Mouse (Mus musculus) limb, embryonic 13.5 days (tissue): ENCODE measurements at regions not wholly inside any gene's neighbourhood (a gene's known extent, or its start where the extent isn't known, plus 50 kb on each side); places are given as distances from the start of the nearest gene placed in this dataset.

ENCODE experiments used
- ATAC-seq: fragments of 200-750 bp; cut with Nextera tagmentation; 2 replicates; pipeline ENCODE4 v1.8.0; 2017; ENCODE audit warnings: low read depth, moderate number of reproducible peaks, moderate TSS enrichment; ENCODE audit not compliant: low FRiP score
- H3K27ac ChIP-seq: fragments of 300-500 bp; sonication (generic); 2 replicates; pipeline ENCODE4 v1.5.1; 2015; ENCODE audit warnings: inconsistent platforms, mild to moderate bottlenecking, moderate library complexity
- H3K27me3 ChIP-seq: fragments of 300-500 bp; sonication (generic); 2 replicates; pipeline ENCODE4 v1.6.1; 2015; ENCODE audit warnings: mild to moderate bottlenecking, inconsistent platforms
- H3K36me3 ChIP-seq: fragments of 300-500 bp; sonication (generic); 2 replicates; pipeline ENCODE4 v1.6.1; 2015; ENCODE audit warnings: inconsistent platforms, mild to moderate bottlenecking, moderate library complexity
- H3K4me1 ChIP-seq: fragments of 300-500 bp; sonication (generic); 2 replicates; pipeline ENCODE4 v1.6.1; 2015; ENCODE audit warnings: inconsistent platforms
- H3K4me2 ChIP-seq: fragments of 300-500 bp; sonication (generic); replicated peaks from 2 replicates; pipeline ENCODE4 v1.6.1; 2015; ENCODE audit warnings: inconsistent platforms, mild to moderate bottlenecking, moderate library complexity
- H3K4me3 ChIP-seq: fragments of 300-500 bp; sonication (generic); 2 replicates; pipeline ENCODE4 v1.5.1; 2015; ENCODE audit warnings: moderate library complexity, mild to moderate bottlenecking, inconsistent platforms
- H3K9ac ChIP-seq: fragments of 300-500 bp; sonication (generic); 2 replicates; pipeline ENCODE4 v1.6.1; 2015; ENCODE audit warnings: mild to moderate bottlenecking, inconsistent platforms
- H3K9me3 ChIP-seq: fragments of 300-500 bp; sonication (generic); 2 replicates; pipeline ENCODE4 v1.6.1; 2016; ENCODE audit warnings: inconsistent platforms
- WGBS: fragments of 180-500 bp; shearing (Covaris S2); methylation state at CpG from one replicate; pipeline ENCODE4 v1.1.7; 2015; 5-methylcytosine and 5-hydroxymethylcytosine counted together

DNA sequence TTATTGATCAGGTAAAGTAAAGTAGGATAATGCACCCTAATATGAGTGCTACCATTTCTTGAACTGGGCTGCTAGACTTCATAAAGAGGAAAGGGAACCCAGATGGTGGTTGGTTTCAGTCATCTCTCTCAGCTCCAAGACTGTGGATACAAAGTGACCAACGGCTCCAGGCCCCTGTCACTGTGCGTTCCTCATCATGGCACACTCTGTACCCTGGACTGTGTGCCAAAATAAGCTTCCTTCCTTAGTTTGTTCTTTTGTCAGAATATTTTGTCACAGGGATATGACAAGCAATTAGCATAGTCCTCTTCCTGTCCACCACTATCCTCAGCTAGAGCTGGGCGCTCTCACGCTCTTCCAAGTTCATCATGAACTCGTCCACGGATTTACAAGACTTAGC, 620.9 kb downstream of the Tox3 start:
- H3K4me3 ChIP-seq = no peak overlapping the region
- no peak overlapping the region for H3K27ac ChIP-seq
- no peaks in the 10 kb centered on the region for H3K9me3 ChIP-seq
- no peak overlapping the region for H3K4me2 ChIP-seq
- no peak for ATAC-seq
- 94% methylated on average over 6 of the region's 6 CpGs for WGBS
- H3K27me3 ChIP-seq = peaks cover 5% of the 10 kb centered on the region; the same call in 1 of the 2 replicates
- H3K9ac ChIP-seq = no peak overlapping the region
- peaks cover 2% of the 10 kb centered on the region; the same call in 1 of the 2 replicates for H3K4me1 ChIP-seq
- no peaks in the 10 kb centered on the region for H3K36me3 ChIP-seq

DNA sequence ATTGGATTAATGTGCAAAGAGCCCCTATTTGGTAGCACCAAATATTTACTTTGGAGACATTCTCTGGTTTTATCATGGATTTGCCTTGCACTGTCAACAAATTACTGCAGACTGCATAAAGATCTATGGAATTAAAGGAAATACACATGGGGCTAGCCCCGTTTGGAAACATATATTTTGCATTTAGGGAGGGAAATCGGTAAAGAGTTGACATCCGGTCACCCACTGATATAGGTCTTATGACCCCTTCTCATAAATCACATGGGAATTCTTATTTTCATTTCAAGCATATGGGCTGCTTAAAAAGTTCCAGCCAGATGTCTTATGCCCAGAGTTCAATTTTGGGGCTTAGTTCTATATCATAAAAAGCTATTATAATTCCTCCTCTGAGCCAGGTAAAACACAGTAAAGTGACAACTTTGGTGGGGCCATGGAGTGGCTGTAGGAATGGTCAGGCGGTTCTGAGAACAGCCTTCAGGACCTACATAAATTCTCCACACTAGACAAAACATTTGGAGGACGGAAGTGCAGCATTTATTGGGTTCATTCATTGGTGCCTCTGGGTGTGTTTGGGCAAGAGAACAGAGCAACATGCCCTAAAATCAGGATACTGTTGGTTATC, 626.3 kb downstream of the Tox3 start:
- Histone ChIP-seq H3K4me2 (no peak overlapping the region), H3K4me3 (no peak overlapping the region), H3K27ac (no peak overlapping the region), H3K9ac (no peak overlapping the region), H3K9me3 (no peaks in the 10 kb centered on the region), H3K4me1 (peaks cover 15% of the 10 kb centered on the region), H3K36me3 (no peaks in the 10 kb centered on the region), H3K27me3 (0 out of 2 replicates have a peak, but pooled peaks cover 5% of the 10 kb centered on the region)
- no peak for ATAC-seq
- 42% methylated on average over 5 of the region's 5 CpGs for WGBS

DNA sequence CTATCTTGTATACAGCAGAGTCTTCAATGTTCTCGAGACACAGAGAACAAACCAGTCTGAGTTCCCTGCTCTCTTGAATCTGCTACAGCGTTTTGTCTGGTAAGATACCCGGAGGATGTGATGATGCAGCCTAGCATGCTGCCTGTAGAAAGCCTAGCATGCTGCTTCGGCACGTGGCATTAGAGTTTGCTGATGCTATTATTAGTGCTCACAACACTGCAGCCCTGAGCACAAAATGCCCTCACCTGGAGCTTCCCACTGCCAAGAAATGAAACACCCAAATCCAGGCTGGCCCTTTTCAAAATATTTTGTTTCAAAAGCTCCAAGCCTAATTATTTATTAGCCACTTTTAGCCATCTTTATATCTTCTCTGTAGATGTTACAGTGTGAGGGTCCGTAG, 634.3 kb downstream of the Tox3 start:
- ATAC-seq = no peak
- Histone ChIP-seq H3K27ac (no peak overlapping the region), H3K27me3 (0 out of 2 replicates have a peak, but pooled peaks cover 2% of the 10 kb centered on the region), H3K4me1 (no peaks in the 10 kb centered on the region), H3K36me3 (no peaks in the 10 kb centered on the region), H3K9me3 (no peaks in the 10 kb centered on the region), H3K4me3 (no peak overlapping the region), H3K9ac (no peak overlapping the region), H3K4me2 (no peak overlapping the region)
- 74% methylated on average over 6 of the region's 6 CpGs for WGBS

DNA sequence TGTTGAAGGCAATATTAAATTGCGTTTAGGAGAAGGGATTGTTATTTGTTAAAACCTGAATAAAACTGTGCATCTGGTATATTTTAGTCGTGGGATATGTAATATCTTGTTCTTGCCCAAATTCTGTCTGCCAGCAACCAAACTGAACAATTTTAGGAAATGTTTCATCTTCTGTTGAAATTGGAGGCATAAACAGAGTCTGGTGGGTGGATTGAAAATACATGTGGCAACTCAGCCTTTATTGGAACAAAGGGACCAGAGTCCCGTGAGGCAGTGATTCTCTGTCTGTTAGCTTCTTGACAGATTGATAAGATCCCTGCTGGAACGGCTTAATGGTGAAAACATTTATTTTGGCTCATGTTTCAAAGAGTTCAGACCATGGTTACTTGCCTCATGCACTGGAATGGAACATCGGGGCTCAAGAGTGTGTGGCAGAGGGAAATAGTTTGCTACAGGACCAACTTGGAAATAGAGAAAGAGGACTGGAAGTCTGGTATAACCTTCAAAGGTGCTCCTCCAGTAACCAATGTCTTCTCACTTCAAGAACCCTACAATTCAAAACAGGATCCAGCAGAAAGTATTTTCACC, 640.7 kb downstream of the Tox3 start:
- H3K27ac ChIP-seq = no peak overlapping the region
- ATAC-seq = no peak
- no peaks in the 10 kb centered on the region for H3K4me1 ChIP-seq
- H3K4me3 ChIP-seq = no peak overlapping the region
- no peaks in the 10 kb centered on the region for H3K9me3 ChIP-seq
- H3K4me2 ChIP-seq = no peak overlapping the region
- no peaks in the 10 kb centered on the region for H3K36me3 ChIP-seq
- no peak overlapping the region for H3K9ac ChIP-seq
- WGBS = 44% methylated on average over 5 of the region's 5 CpGs
- peaks cover 7% of the 10 kb centered on the region; the same call in 1 of the 2 replicates for H3K27me3 ChIP-seq

DNA sequence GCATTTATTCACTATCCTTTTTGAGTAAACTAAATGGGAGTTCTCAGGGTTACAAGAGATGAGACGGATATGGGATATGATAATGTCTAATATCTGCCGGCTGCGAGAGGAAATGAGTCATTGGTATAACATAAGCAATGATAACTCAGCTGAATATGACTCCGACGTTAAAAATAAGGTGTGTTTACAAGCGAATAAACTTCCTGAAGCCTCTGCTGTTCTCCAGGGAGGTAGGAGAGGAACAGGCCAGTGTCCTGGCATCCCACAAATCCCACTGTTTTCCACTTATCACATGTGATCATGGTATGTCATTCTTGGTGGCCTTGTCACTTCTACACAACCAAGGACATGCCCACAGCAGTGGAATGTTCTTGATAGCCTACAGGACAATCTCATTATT, 641.7 kb upstream of the Sall1 start:
- H3K36me3 ChIP-seq = no peaks in the 10 kb centered on the region
- H3K4me2 ChIP-seq = no peak overlapping the region
- H3K9ac ChIP-seq = no peak overlapping the region
- WGBS = 87% methylated on average over 6 of the region's 6 CpGs
- H3K27ac ChIP-seq = no peak overlapping the region
- no peak overlapping the region for H3K4me3 ChIP-seq
- ATAC-seq = no peak
- peaks cover 7% of the 10 kb centered on the region; the same call in 1 of the 2 replicates for H3K4me1 ChIP-seq
- H3K9me3 ChIP-seq = 0 out of 2 replicates have a peak, but pooled peaks cover 5% of the 10 kb centered on the region
- no peaks in the 10 kb centered on the region for H3K27me3 ChIP-seq

DNA sequence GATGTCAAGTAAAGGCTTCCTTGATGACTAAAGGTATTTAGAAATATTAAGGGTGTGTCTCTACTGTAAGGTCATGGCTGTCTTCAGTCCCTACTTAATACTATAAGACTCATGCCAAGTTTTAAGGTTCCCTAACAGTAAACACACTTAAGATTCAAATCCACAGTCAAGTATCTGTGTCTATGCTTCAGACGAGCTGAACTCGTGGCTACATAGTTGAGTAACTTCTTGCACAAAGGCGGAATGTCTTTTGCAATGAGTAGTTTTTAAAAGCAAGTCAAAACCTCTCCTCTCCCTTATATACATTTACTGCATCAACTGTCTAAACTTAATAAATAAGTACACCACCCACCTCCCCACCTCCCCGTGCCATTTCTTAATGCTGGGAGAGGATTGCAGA, 637.0 kb upstream of the Sall1 start:
- Histone ChIP-seq H3K4me2 (no peak overlapping the region), H3K36me3 (no peaks in the 10 kb centered on the region), H3K27ac (no peak overlapping the region), H3K4me1 (peaks cover 12% of the 10 kb centered on the region; the same call in 1 of the 2 replicates), H3K9ac (no peak overlapping the region), H3K9me3 (no peaks in the 10 kb centered on the region), H3K27me3 (peaks cover 4% of the 10 kb centered on the region; the same call in 1 of the 2 replicates), H3K4me3 (no peak overlapping the region)
- 89% methylated on average over 4 of the region's 4 CpGs for WGBS
- ATAC-seq = no peak

DNA sequence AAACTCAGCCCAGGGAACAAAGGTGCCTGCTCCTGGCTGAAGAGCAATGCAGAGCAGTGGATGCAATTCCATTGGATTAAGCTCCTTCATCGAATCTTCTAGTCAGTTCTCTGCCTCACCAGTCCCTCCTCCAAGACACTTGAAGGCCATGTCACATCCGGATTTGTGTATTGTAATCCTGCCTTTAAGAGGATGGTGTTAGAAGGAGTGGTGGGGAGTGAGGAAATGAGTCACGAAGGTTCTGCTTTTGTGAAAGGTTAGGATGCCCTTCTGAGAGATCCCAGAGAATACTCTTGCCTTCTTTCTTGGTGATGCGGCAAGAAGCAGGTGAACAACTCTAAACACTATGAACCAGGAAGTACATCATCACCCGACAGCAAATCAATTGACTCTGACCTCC, 636.4 kb upstream of the Sall1 start:
- no peak overlapping the region for H3K4me3 ChIP-seq
- H3K4me2 ChIP-seq = no peak overlapping the region
- no peaks in the 10 kb centered on the region for H3K9me3 ChIP-seq
- H3K27ac ChIP-seq = no peak overlapping the region
- peaks cover 12% of the 10 kb centered on the region; the same call in 1 of the 2 replicates for H3K4me1 ChIP-seq
- ATAC-seq = no peak
- H3K9ac ChIP-seq = no peak overlapping the region
- no peaks in the 10 kb centered on the region for H3K36me3 ChIP-seq
- H3K27me3 ChIP-seq = peaks cover 9% of the 10 kb centered on the region
- 86% methylated on average over 5 of the region's 5 CpGs for WGBS

DNA sequence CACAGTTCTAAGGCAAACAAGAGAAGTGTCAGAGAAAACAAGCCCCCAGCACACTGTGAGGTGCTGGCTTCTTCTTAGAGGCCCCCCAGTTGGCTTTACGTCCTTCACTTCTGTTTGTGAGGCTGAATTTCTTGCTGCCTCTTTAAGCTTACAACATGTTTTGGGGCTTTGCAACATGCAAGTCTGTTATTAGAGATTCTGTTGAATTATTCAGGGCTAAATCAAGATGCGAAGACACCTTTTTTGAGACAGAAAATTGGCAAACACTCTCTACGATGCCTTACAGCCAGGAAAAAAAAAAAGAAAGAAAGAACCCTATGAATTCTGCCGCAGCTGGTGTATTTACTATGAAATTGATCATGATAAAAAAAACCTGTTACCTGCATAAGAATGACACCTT, 635.6 kb upstream of the Sall1 start:
- Histone ChIP-seq H3K36me3 (no peaks in the 10 kb centered on the region), H3K9me3 (no peaks in the 10 kb centered on the region), H3K9ac (no peak overlapping the region), H3K27ac (no peak overlapping the region), H3K4me2 (no peak overlapping the region), H3K4me3 (no peak overlapping the region), H3K4me1 (peaks cover 12% of the 10 kb centered on the region; the same call in 1 of the 2 replicates), H3K27me3 (peaks cover 10% of the 10 kb centered on the region)
- 77% methylated on average over 4 of the region's 4 CpGs for WGBS
- ATAC-seq = no peak

DNA sequence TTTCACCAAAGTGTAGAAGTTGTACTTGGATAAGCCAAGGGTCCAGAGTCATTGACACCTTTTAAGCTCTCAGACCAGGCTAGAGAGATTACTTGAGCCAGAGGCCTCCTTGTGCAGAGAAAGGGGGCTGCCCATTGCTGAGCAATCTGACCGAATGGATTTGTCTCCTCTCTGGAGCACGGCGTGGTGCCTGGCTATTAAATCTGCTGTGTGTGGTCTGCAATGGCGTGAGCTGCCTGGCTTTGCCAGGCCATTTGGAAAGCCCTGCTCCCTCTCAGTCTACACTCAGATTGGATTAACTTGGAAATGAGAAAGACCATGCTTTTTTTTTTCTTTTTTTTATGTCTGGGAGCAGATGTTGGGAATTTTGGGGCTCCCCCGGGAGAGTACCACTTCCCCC, 633.3 kb upstream of the Sall1 start:
- peaks cover 17% of the 10 kb centered on the region for H3K27me3 ChIP-seq
- H3K4me3 ChIP-seq = no peak overlapping the region
- no peak overlapping the region for H3K9ac ChIP-seq
- ATAC-seq = no peak
- 0 out of 2 replicates have a peak, but pooled peaks cover 5% of the 10 kb centered on the region for H3K4me1 ChIP-seq
- no peak overlapping the region for H3K4me2 ChIP-seq
- H3K36me3 ChIP-seq = no peaks in the 10 kb centered on the region
- WGBS = 15% methylated on average over 5 of the region's 5 CpGs
- H3K27ac ChIP-seq = no peak overlapping the region
- H3K9me3 ChIP-seq = no peaks in the 10 kb centered on the region

DNA sequence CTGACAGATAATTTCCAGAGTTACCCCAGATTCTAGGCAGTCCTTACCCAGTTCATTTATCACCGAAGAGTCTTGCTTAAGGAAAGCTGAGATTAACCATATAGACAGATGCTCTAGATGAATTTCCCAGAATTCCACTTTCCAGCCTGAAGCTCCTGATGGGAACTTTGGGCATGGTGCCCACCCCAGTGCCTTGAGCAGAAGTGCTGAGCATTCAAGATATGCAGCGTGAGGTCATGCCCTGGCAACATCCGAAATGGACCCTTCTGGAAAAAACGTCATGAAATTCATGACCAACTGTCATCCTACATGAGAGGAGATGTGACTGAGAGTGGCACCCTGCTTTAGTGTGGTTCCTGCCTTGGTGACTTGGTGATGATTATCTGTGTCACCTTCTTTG, 629.9 kb upstream of the Sall1 start:
- Histone ChIP-seq H3K27ac (no peak overlapping the region), H3K27me3 (peaks cover 26% of the 10 kb centered on the region), H3K4me3 (no peak overlapping the region), H3K36me3 (no peaks in the 10 kb centered on the region), H3K9ac (no peak overlapping the region), H3K9me3 (no peaks in the 10 kb centered on the region), H3K4me2 (no peak overlapping the region), H3K4me1 (0 out of 2 replicates have a peak, but pooled peaks cover 5% of the 10 kb centered on the region)
- no peak for ATAC-seq
- whole genome bisulfite sequencing = 85% methylated on average over 4 of the region's 4 CpGs

DNA sequence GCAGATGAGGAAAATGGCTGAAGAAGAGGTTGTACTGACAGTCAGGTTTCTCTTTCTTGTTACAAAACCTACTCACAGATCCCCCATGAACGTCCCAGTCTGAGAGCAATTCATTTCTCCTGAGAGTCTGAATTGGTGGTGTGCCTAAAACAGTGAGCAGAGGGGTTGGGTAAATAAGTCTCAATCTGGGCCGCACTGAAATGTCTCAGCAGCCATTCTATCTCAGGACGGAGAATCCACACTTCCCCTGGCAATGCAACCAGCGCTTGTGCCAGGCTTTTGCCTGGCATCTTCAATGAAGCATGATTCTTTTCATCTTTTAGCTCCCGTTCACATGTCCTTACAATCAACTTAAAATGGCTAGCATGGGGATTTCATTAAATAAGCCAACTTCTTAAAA, 628.7 kb upstream of the Sall1 start:
- WGBS = 86% methylated on average over 5 of the region's 5 CpGs
- H3K4me3 ChIP-seq = no peak overlapping the region
- H3K4me2 ChIP-seq = no peak overlapping the region

DNA sequence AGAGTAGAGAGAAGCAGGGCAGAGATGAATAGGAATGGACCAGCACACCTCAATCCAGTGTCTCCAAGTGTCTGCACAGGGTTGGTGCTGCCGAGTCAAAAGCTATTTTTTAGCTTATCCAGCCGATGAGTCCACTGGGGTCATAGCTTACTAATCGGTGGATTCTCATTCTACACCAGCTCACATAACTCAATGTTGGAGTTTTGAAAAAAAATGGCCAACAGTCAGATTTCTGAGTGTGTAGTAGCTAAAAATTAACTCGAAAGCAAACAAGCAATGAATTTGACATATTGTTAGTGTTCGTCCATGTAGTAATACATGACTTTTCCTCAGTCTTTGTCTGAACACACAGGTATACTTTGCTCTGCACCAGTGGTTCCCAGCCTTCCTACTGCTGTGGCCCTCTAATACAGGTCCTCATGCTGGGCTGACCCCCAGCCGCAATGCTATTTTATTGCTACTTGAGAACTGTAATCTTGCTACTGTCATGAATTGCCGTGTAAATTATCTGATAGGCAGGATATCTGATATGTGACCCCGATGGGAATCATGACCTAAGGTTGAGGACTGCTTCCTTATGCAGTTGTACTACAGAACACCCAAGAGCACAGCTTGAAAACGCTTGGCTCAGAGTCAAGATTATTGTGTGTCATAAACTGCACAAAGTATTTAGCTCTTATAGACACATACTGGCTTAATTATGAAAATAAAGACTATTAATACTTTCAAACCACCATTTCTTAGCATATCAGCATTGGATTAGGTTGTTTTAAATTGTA, 621.1 kb upstream of the Sall1 start:
- Histone ChIP-seq H3K27me3 (peaks cover 41% of the 10 kb centered on the region), H3K4me1 (peaks cover 11% of the 10 kb centered on the region), H3K36me3 (no peaks in the 10 kb centered on the region), H3K4me3 (no peak overlapping the region), H3K9ac (no peak overlapping the region), H3K27ac (no peak overlapping the region), H3K9me3 (no peaks in the 10 kb centered on the region), H3K4me2 (no peak overlapping the region)
- 86% methylated on average over 9 of the region's 9 CpGs for WGBS
- ATAC-seq = no peak

More for the DNA sequence above, 628.7 kb upstream of the Sall1 start:
- Histone ChIP-seq H3K27ac (no peak overlapping the region), H3K9ac (no peak overlapping the region), H3K9me3 (no peaks in the 10 kb centered on the region), H3K27me3 (peaks cover 26% of the 10 kb centered on the region), H3K36me3 (no peaks in the 10 kb centered on the region), H3K4me1 (0 out of 2 replicates have a peak, but pooled peaks cover 5% of the 10 kb centered on the region)
- ATAC-seq = no peak
